27 mouse cellular contexts compared by ENCODE assay signal in genomic region chr6:119214190-119214589, GRCm38 (mm10). TPM values are rescaled to one million over a fixed set of nuclear protein-coding genes. Genes with fewer than 3 reads are reported as not detected.
DNase-seq lines count a peak whose midpoint lies in the region; ATAC-seq lines count a peak whose summit lies in the region.
"Had no signal": no experiment of that assay in that cellular context is flagged by ENCODE, and none has a peak within 500 bp of the region (broad histone marks: within the 10 kb centered on the region; RNA-seq: fewer than 3 reads in every experiment).

No protein-coding gene starts in this region.

- H3K36me3 ChIP-seq in heart, embryonic 11.5 days (ENCODE audit: control insufficient read depth, insufficient read depth, low read length): no peaks in the 10 kb centered on the region; the same call in 1 of the 2 replicates
- 0 out of 2 replicates have a peak, but pooled peaks cover 10% of the 10 kb centered on the region for H3K36me3 ChIP-seq in kidney, embryonic 16.5 days (ENCODE audit: insufficient read depth, low read length)
- H3K36me3 ChIP-seq in neural tube, embryonic 15.5 days: peaks cover 32% of the 10 kb centered on the region

- no peak for DNase-seq in heart, postnatal 25 days (ENCODE audit: low spot score)
- DNase-seq in kidney, postnatal 36 days: no peak
- peak; percentile 1 for DNase-seq in thymus, postnatal 4 days
- DNase-seq in thymus, postnatal 10 days (ENCODE audit: low spot score in 2 of 2): no peak
- DNase-seq: adrenal gland, postnatal 25 days; cerebellum, adult 9-11 months; forebrain, postnatal 0 days; gastrocnemius, postnatal 36 days; kidney, adult 9 months; kidney, postnatal 25 days; layer of hippocampus, postnatal 36 days; lung, adult 18-20 months; lung, postnatal 10 days; thymus, postnatal 25 days had no signal

- H3K4me1 ChIP-seq in heart, embryonic 11.5 days (ENCODE audit: control insufficient read depth, insufficient read depth, low read length): peaks cover 40% of the 10 kb centered on the region
- no peaks in the 10 kb centered on the region for H3K4me1 ChIP-seq in kidney, embryonic 16.5 days (ENCODE audit: insufficient read depth, low read length)
- H3K4me1 ChIP-seq in neural tube, embryonic 15.5 days: peaks cover 9% of the 10 kb centered on the region
- H3K4me1 ChIP-seq: hindbrain, embryonic 10.5 days; limb, embryonic 13.5 days; liver, embryonic 12.5 days had no signal

- no peaks in the 10 kb centered on the region for H3K27me3 ChIP-seq in heart, embryonic 11.5 days (ENCODE audit: control insufficient read depth, insufficient read depth, low read length)
- no peaks in the 10 kb centered on the region for H3K27me3 ChIP-seq in kidney, embryonic 16.5 days (ENCODE audit: insufficient read depth, low read length)
- H3K27me3 ChIP-seq in neural tube, embryonic 15.5 days (replicated peaks): no peaks in the 10 kb centered on the region
- H3K27me3 ChIP-seq: limb, embryonic 13.5 days; liver, embryonic 12.5 days; midbrain, embryonic 13.5 days had no signal

- no peak for ATAC-seq in heart, embryonic 11.5 days (replicated peaks; ENCODE audit: insufficient number of reproducible peaks, low FRiP score, low TSS enrichment)
- ATAC-seq in kidney, embryonic 16.5 days (ENCODE audit: low FRiP score, low TSS enrichment): 0 out of 2 replicates have a peak, but pooled peaks have one; percentile 49
- no peak for ATAC-seq in neural tube, embryonic 15.5 days (ENCODE audit: low FRiP score)
- no peak for ATAC-seq in erythroblast, adult 5-6 weeks (replicated peaks; ENCODE audit: low FRiP score, poor library complexity, severe bottlenecking)
- ATAC-seq: forebrain, postnatal 0 days; intestine, embryonic 16.5 days; liver, embryonic 12.5 days; midbrain, embryonic 13.5 days had no signal

- no peaks in the 10 kb centered on the region for H3K9me3 ChIP-seq in heart, embryonic 11.5 days (replicated peaks; ENCODE audit: control insufficient read depth, low read length)
- no peaks in the 10 kb centered on the region for H3K9me3 ChIP-seq in kidney, embryonic 16.5 days (ENCODE audit: low read length)
- no peaks in the 10 kb centered on the region for H3K9me3 ChIP-seq in neural tube, embryonic 15.5 days (replicated peaks)
- H3K9me3 ChIP-seq: hindbrain, embryonic 10.5 days; limb, embryonic 13.5 days; liver, embryonic 12.5 days; midbrain, embryonic 13.5 days had no signal

- peak overlapping the region; percentile 73 for H3K27ac ChIP-seq in heart, embryonic 11.5 days (ENCODE audit: low read depth, low read length)
- no peak overlapping the region for H3K27ac ChIP-seq in kidney, embryonic 16.5 days (ENCODE audit: low read length)
- 0 out of 2 replicates have a peak overlapping the region, but pooled peaks have one; percentile 13 for H3K27ac ChIP-seq in neural tube, embryonic 15.5 days (replicated peaks)
- H3K27ac ChIP-seq: hindbrain, embryonic 10.5 days; hindbrain, postnatal 0 days; limb, embryonic 13.5 days; liver, embryonic 12.5 days; midbrain, embryonic 13.5 days; stomach, postnatal 0 days had no signal

- intact Hi-C loops in heart, postnatal 25 days (cut with DNase I): no loop called here

- no peak overlapping the region for H3K4me3 ChIP-seq in heart, embryonic 11.5 days (ENCODE audit: low read depth, low read length)
- no peak overlapping the region for H3K4me3 ChIP-seq in kidney, embryonic 16.5 days (ENCODE audit: low read length)
- no peak overlapping the region for H3K4me3 ChIP-seq in neural tube, embryonic 15.5 days (replicated peaks)
- H3K4me3 ChIP-seq: hindbrain, embryonic 10.5 days; limb, embryonic 13.5 days; liver, embryonic 12.5 days; midbrain, embryonic 13.5 days had no signal

- H3K4me2 ChIP-seq in heart, embryonic 11.5 days: peak overlapping the region; percentile 48
- H3K4me2 ChIP-seq in kidney, embryonic 16.5 days (replicated peaks; ENCODE audit: low read depth, low read length): no peak overlapping the region
- no peak overlapping the region for H3K4me2 ChIP-seq in neural tube, embryonic 15.5 days
- H3K4me2 ChIP-seq: limb, embryonic 13.5 days; liver, embryonic 12.5 days; midbrain, embryonic 13.5 days had no signal

- H3K9ac ChIP-seq in heart, embryonic 11.5 days (ENCODE audit: low read depth, low read length): 0 out of 2 replicates have a peak overlapping the region, but pooled peaks have one; percentile 10
- no peak overlapping the region for H3K9ac ChIP-seq in kidney, embryonic 16.5 days (replicated peaks; ENCODE audit: low read length)
- H3K9ac ChIP-seq in neural tube, embryonic 15.5 days (replicated peaks): no peak overlapping the region
- H3K9ac ChIP-seq: forebrain, postnatal 0 days; limb, embryonic 13.5 days; liver, embryonic 12.5 days; midbrain, embryonic 13.5 days had no signal

- WGBS in heart, embryonic 11.5 days (ENCODE audit: insufficient replicate concordance): 49% methylated on average over 6 of the region's 6 CpGs
- WGBS in kidney, embryonic 16.5 days: 68% methylated on average over 6 of the region's 6 CpGs
- 52% methylated on average over 6 of the region's 6 CpGs for WGBS in neural tube, embryonic 15.5 days

RNA-seq across cellular contexts. Expression of gene Cacna1c, which starts 18.0 kb away (rescaled TPM):
- 38.8 and 44.0 TPM in 2 replicates for polyA plus RNA-seq in heart, embryonic 11.5 days (2014; fragmentation: Nextera tagmentation; extraction: Ambion mirVana)
- 100 to 1,000 TPM; 182 to 191 TPM for total RNA-seq in heart, postnatal 25 days (2021)
- 1.4 and 2.6 TPM in 2 replicates for polyA plus RNA-seq in kidney, embryonic 16.5 days (2015; fragmentation: Nextera tagmentation; extraction: Ambion mirVana)
- 7.1 and 7.4 TPM in 2 replicates for polyA plus RNA-seq in neural tube, embryonic 15.5 days (2015; fragmentation: Nextera tagmentation; extraction: Ambion mirVana)
- 0.21 TPM in 1 of 2 replicates, not detected in the other for total RNA-seq in erythroblast, adult 5-6 weeks (2015; ENCODE audit: low replicate concordance)
- 0.09 TPM in 1 of 2 replicates, not detected in the other for total RNA-seq in erythroblast, adult 5-6 weeks (2017; ENCODE audit: low replicate concordance)
- total RNA-seq: monocyte, adult 5-6 weeks had no signal

RNA-seq across cellular contexts. Expression of gene Cacna2d4, which starts 22.1 kb away (rescaled TPM):
- not detected in 2 replicates for polyA plus RNA-seq in heart, embryonic 11.5 days (2014; fragmentation: Nextera tagmentation; extraction: Ambion mirVana)
- not detected for total RNA-seq in heart, postnatal 25 days (2021)
- polyA plus RNA-seq in kidney, embryonic 16.5 days (2015; fragmentation: Nextera tagmentation; extraction: Ambion mirVana): 0.14 TPM in 1 of 2 replicates, not detected in the other
- 0.40 and 1.2 TPM in 2 replicates for polyA plus RNA-seq in neural tube, embryonic 15.5 days (2015; fragmentation: Nextera tagmentation; extraction: Ambion mirVana)
- not detected in 2 replicates for total RNA-seq in erythroblast, adult 5-6 weeks (2015; ENCODE audit: low replicate concordance)
- total RNA-seq in erythroblast, adult 5-6 weeks (2017; ENCODE audit: low replicate concordance): 0.14 TPM in 1 of 2 replicates, not detected in the other
- total RNA-seq: adrenal gland, postnatal 25 days had no signal
- polyA plus RNA-seq: embryonic facial prominence, embryonic 11.5 days; limb, embryonic 13.5 days had no signal

RNA-seq across cellular contexts. Expression of gene Dcp1b, which starts 39.1 kb away (rescaled TPM):
- 6.6 and 6.9 TPM in 2 replicates for polyA plus RNA-seq in heart, embryonic 11.5 days (2014; fragmentation: Nextera tagmentation; extraction: Ambion mirVana)
- 1 to 10 TPM; 2.6 to 3.3 TPM for total RNA-seq in heart, postnatal 25 days (2021)
- 8.8 and 9.5 TPM in 2 replicates for polyA plus RNA-seq in kidney, embryonic 16.5 days (2015; fragmentation: Nextera tagmentation; extraction: Ambion mirVana)
- polyA plus RNA-seq in neural tube, embryonic 15.5 days (2015; fragmentation: Nextera tagmentation; extraction: Ambion mirVana): 11.0 and 11.3 TPM in 2 replicates
- 1.2 and 2.1 TPM in 2 replicates for total RNA-seq in erythroblast, adult 5-6 weeks (2015; ENCODE audit: low replicate concordance)
- total RNA-seq in erythroblast, adult 5-6 weeks (2017; ENCODE audit: low replicate concordance): 1.4 and 3.3 TPM in 2 replicates
